Mouse (Mus musculus): ENCODE data around the gene Gtf2f1. TPM values are rescaled to one million over a fixed set of nuclear protein-coding genes. Genes with fewer than 3 reads are reported as not detected.

Gene Gtf2f1
- total and polyA plus RNA-seq, 2 experiments from 2014 or later = 22.9 to 30.4 TPM

DNA sequence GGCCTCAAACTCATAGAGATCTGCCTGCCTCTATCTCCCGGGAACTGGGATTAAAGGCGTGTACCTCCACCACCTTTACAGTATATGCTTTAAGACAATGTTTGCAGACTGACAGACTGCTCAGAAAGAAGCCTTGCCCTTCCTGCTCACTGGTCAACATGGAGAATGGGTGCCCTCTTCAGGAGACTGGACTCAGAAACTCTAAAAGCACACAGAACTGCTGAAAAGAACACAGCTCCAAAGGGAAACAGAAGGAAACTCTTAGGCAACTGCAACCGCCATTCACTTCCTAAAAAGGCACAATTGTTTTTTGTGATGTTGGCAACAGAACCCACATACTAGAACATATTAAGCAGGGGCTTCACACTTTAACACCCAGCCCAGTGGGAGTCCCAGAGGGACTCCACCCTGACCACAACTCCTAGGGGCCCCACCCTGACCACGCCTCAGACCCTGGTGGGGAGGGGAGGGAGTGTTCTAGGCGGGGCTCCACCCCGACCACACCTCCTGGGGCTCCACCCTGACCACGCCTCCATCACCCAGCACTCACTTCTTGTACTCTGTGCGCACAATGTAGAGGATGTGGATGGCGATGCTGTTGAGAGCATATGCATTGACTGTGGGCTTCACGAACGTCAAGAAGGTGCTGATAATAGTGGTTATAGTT is 53.2 kb downstream of the Gtf2f1 start:
- ATAC-seq (ENCODE audit: insufficient read depth, low read depth) (0 out of 2 replicates have a peak, but pooled peaks have one; percentile 30), DNase-seq (ENCODE audit: low spot score) (peak; percentile 6)
- H3K27me3 ChIP-seq (ENCODE audit: control insufficient read depth, insufficient read depth, low read length) = no peaks in the 10 kb centered on the region
- H3K27ac ChIP-seq (ENCODE audit: low read depth) = no peak overlapping the region
- TF ChIP-seq EP300 (IDR thresholded peaks at IDR 0.05; ENCODE audit: low read depth) (no peak), CTCF (IDR thresholded peaks at IDR 0.05; ENCODE audit: low read depth) (peak; percentile 13; the same call in 1 of the 2 replicates)
- H3K4me2 ChIP-seq (ENCODE audit: low read depth, low read length) = no peak overlapping the region
- no peaks in the 10 kb centered on the region for H3K9me3 ChIP-seq (replicated peaks; ENCODE audit: control insufficient read depth, low read length)
- H3K36me3 ChIP-seq (replicated peaks; ENCODE audit: control insufficient read depth, insufficient read depth, low read length) = no peaks in the 10 kb centered on the region
- 8% methylated on average over 11 of the region's 11 CpGs for WGBS
- H3K9ac ChIP-seq (replicated peaks; ENCODE audit: low read depth, low read length) = no peak overlapping the region
- no peak overlapping the region for H3K4me3 ChIP-seq (ENCODE audit: low read depth, low read length)
- no peaks in the 10 kb centered on the region for H3K4me1 ChIP-seq (ENCODE audit: control insufficient read depth, insufficient read depth)

DNA sequence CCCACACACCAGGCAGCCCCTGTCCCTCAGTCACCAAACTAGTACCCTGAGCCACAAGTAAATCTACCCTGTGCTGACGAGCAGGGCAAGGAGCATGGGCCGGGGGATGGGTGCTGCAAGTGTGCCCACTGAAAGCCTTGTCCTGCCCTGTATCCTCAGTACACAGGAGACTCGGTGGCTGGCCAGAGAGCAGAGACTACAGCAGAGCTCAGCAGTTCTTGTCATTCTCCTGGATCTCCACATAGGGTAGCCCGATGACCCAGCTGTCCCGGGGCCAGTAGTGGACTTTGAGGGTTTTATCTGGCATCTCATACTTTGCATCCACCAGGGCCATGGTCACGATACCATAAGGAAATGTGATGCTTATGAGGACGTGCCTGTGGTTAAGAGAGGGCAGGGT is 56.2 kb downstream of the Gtf2f1 start:
- Histone ChIP-seq H3K27ac (ENCODE audit: low read depth) (no peak overlapping the region), H3K9me3 (replicated peaks; ENCODE audit: control insufficient read depth, low read length) (no peaks in the 10 kb centered on the region), H3K27me3 (ENCODE audit: control insufficient read depth, insufficient read depth, low read length) (no peaks in the 10 kb centered on the region), H3K4me1 (ENCODE audit: control insufficient read depth, insufficient read depth) (no peaks in the 10 kb centered on the region), H3K9ac (replicated peaks; ENCODE audit: low read depth, low read length) (no peak overlapping the region), H3K4me3 (ENCODE audit: low read depth, low read length) (no peak overlapping the region), H3K36me3 (replicated peaks; ENCODE audit: control insufficient read depth, insufficient read depth, low read length) (no peaks in the 10 kb centered on the region), H3K4me2 (ENCODE audit: low read depth, low read length) (no peak overlapping the region)
- TF ChIP-seq EP300 (IDR thresholded peaks at IDR 0.05; ENCODE audit: low read depth) = no peak
- no peak for TF ChIP-seq CTCF (IDR thresholded peaks at IDR 0.05; ENCODE audit: low read depth)
- DNase-seq (ENCODE audit: low spot score) (no peak), ATAC-seq (ENCODE audit: insufficient read depth, low read depth) (no peak)
- WGBS = 71% methylated on average over 7 of the region's 7 CpGs

Other genes starting within 250 kb of the Gtf2f1 start
- gene Dus3l, start 246.5 kb downstream of the Gtf2f1 start, total RNA-seq (2014; rRNA removed; ENCODE audit: low replicate concordance) = 25.8 and 28.9 TPM in 2 replicates
- 21.1 and 23.0 TPM in 2 replicates for gene Dus3l, start 246.5 kb downstream of the Gtf2f1 start, polyA plus RNA-seq (2015; fragmentation: Nextera tagmentation; extraction: Ambion mirVana)
- gene Prr22, start 241.0 kb downstream of the Gtf2f1 start, total RNA-seq (2014; rRNA removed; ENCODE audit: low replicate concordance) = 0.62 TPM in 1 of 2 replicates, not detected in the other
- gene Prr22, start 241.0 kb downstream of the Gtf2f1 start, polyA plus RNA-seq (2015; fragmentation: Nextera tagmentation; extraction: Ambion mirVana) = 0.49 and 0.67 TPM in 2 replicates
- gene Rfx2, start 180.3 kb downstream of the Gtf2f1 start, total RNA-seq (2014; rRNA removed; ENCODE audit: low replicate concordance) = 7.0 and 17.9 TPM in 2 replicates
- gene Rfx2, start 180.3 kb downstream of the Gtf2f1 start, polyA plus RNA-seq (2015; fragmentation: Nextera tagmentation; extraction: Ambion mirVana) = 2.6 and 3.5 TPM in 2 replicates
- not detected in 2 replicates for gene Acsbg2, start 136.8 kb downstream of the Gtf2f1 start, total RNA-seq (2014; rRNA removed; ENCODE audit: low replicate concordance)
- gene Acsbg2, start 136.8 kb downstream of the Gtf2f1 start, polyA plus RNA-seq (2015; fragmentation: Nextera tagmentation; extraction: Ambion mirVana) = 0.04 TPM in 1 of 2 replicates, not detected in the other
- not detected in 2 replicates for gene 1700061G19Rik, start 135.8 kb downstream of the Gtf2f1 start, total RNA-seq (2014; rRNA removed; ENCODE audit: low replicate concordance)
- gene 1700061G19Rik, start 135.8 kb downstream of the Gtf2f1 start, polyA plus RNA-seq (2015; fragmentation: Nextera tagmentation; extraction: Ambion mirVana) = 0.36 TPM in 2 replicates
- 29.8 and 48.5 TPM in 2 replicates for gene Mllt1, start 75.9 kb downstream of the Gtf2f1 start, total RNA-seq (2014; rRNA removed; ENCODE audit: low replicate concordance)
- gene Mllt1, start 75.9 kb downstream of the Gtf2f1 start, polyA plus RNA-seq (2015; fragmentation: Nextera tagmentation; extraction: Ambion mirVana) = 14.4 and 15.3 TPM in 2 replicates
- not detected in 2 replicates for gene Acer1, start 29.2 kb downstream of the Gtf2f1 start, total RNA-seq (2014; rRNA removed; ENCODE audit: low replicate concordance)
- 0.05 TPM in 1 of 2 replicates, not detected in the other for gene Acer1, start 29.2 kb downstream of the Gtf2f1 start, polyA plus RNA-seq (2015; fragmentation: Nextera tagmentation; extraction: Ambion mirVana)
- gene Clpp, start 21.0 kb downstream of the Gtf2f1 start, total RNA-seq (2014; rRNA removed; ENCODE audit: low replicate concordance) = 116 and 186 TPM in 2 replicates
- 119 and 124 TPM in 2 replicates for gene Clpp, start 21.0 kb downstream of the Gtf2f1 start, polyA plus RNA-seq (2015; fragmentation: Nextera tagmentation; extraction: Ambion mirVana)
- 85.1 and 96.2 TPM in 2 replicates for gene Alkbh7, start 13.9 kb downstream of the Gtf2f1 start, total RNA-seq (2014; rRNA removed; ENCODE audit: low replicate concordance)
- 83.8 and 89.1 TPM in 2 replicates for gene Alkbh7, start 13.9 kb downstream of the Gtf2f1 start, polyA plus RNA-seq (2015; fragmentation: Nextera tagmentation; extraction: Ambion mirVana)
- gene Pspn, start 11.3 kb downstream of the Gtf2f1 start, total RNA-seq (2014; rRNA removed; ENCODE audit: low replicate concordance) = not detected in 2 replicates
- 0.27 TPM in 2 replicates for gene Pspn, start 11.3 kb downstream of the Gtf2f1 start, polyA plus RNA-seq (2015; fragmentation: Nextera tagmentation; extraction: Ambion mirVana)
- gene Gm17949, start 181 bp upstream of the Gtf2f1 start, total RNA-seq (2014; rRNA removed; ENCODE audit: low replicate concordance) = not detected in 2 replicates
- gene Gm17949, start 181 bp upstream of the Gtf2f1 start, polyA plus RNA-seq (2015; fragmentation: Nextera tagmentation; extraction: Ambion mirVana) = 0.19 and 0.45 TPM in 2 replicates
- gene Khsrp, start 20.2 kb upstream of the Gtf2f1 start, total RNA-seq (2014; rRNA removed; ENCODE audit: low replicate concordance) = 40.7 and 55.0 TPM in 2 replicates
- 16.0 and 18.2 TPM in 2 replicates for gene Khsrp, start 20.2 kb upstream of the Gtf2f1 start, polyA plus RNA-seq (2015; fragmentation: Nextera tagmentation; extraction: Ambion mirVana)
- gene Slc25a41, start 30.4 kb upstream of the Gtf2f1 start, total RNA-seq (2014; rRNA removed; ENCODE audit: low replicate concordance) = not detected in 2 replicates
- not detected in 2 replicates for gene Slc25a41, start 30.4 kb upstream of the Gtf2f1 start, polyA plus RNA-seq (2015; fragmentation: Nextera tagmentation; extraction: Ambion mirVana)
- gene Crb3, start 47.8 kb upstream of the Gtf2f1 start, total RNA-seq (2014; rRNA removed; ENCODE audit: low replicate concordance) = 1.7 TPM in 1 of 2 replicates, not detected in the other
- gene Crb3, start 47.8 kb upstream of the Gtf2f1 start, polyA plus RNA-seq (2015; fragmentation: Nextera tagmentation; extraction: Ambion mirVana) = 0.66 and 0.77 TPM in 2 replicates
- 43.9 and 47.5 TPM in 2 replicates for gene Slc25a23, start 48.6 kb upstream of the Gtf2f1 start, total RNA-seq (2014; rRNA removed; ENCODE audit: low replicate concordance)
- gene Slc25a23, start 48.6 kb upstream of the Gtf2f1 start, polyA plus RNA-seq (2015; fragmentation: Nextera tagmentation; extraction: Ambion mirVana) = 12.3 and 13.3 TPM in 2 replicates
- 0.43 and 2.1 TPM in 2 replicates for gene Dennd1c, start 67.2 kb upstream of the Gtf2f1 start, total RNA-seq (2014; rRNA removed; ENCODE audit: low replicate concordance)
- gene Dennd1c, start 67.2 kb upstream of the Gtf2f1 start, polyA plus RNA-seq (2015; fragmentation: Nextera tagmentation; extraction: Ambion mirVana) = 0.70 and 0.96 TPM in 2 replicates
- gene Tubb4a, start 76.5 kb upstream of the Gtf2f1 start, total RNA-seq (2014; rRNA removed; ENCODE audit: low replicate concordance) = 1.3 TPM in 1 of 2 replicates, not detected in the other
- gene Tubb4a, start 76.5 kb upstream of the Gtf2f1 start, polyA plus RNA-seq (2015; fragmentation: Nextera tagmentation; extraction: Ambion mirVana) = 2.8 and 3.3 TPM in 2 replicates
- gene Tnfsf9, start 94.0 kb upstream of the Gtf2f1 start, total RNA-seq (2014; rRNA removed; ENCODE audit: low replicate concordance) = 0.27 and 0.84 TPM in 2 replicates
- 0.93 and 1.1 TPM in 2 replicates for gene Tnfsf9, start 94.0 kb upstream of the Gtf2f1 start, polyA plus RNA-seq (2015; fragmentation: Nextera tagmentation; extraction: Ambion mirVana)
- not detected in 2 replicates for gene Cd70, start 138.5 kb upstream of the Gtf2f1 start, total RNA-seq (2014; rRNA removed; ENCODE audit: low replicate concordance)
- gene Cd70, start 138.5 kb upstream of the Gtf2f1 start, polyA plus RNA-seq (2015; fragmentation: Nextera tagmentation; extraction: Ambion mirVana) = not detected in 2 replicates
- gene Tnfsf14, start 182.9 kb upstream of the Gtf2f1 start, total RNA-seq (2014; rRNA removed; ENCODE audit: low replicate concordance) = not detected in 2 replicates
- gene Tnfsf14, start 182.9 kb upstream of the Gtf2f1 start, polyA plus RNA-seq (2015; fragmentation: Nextera tagmentation; extraction: Ambion mirVana) = not detected in 2 replicates
- gene C3, start 216.8 kb upstream of the Gtf2f1 start, total RNA-seq (2014; rRNA removed; ENCODE audit: low replicate concordance) = 32.5 and 41.7 TPM in 2 replicates
- gene C3, start 216.8 kb upstream of the Gtf2f1 start, polyA plus RNA-seq (2015; fragmentation: Nextera tagmentation; extraction: Ambion mirVana) = 23.4 and 25.6 TPM in 2 replicates
- 30.1 and 41.2 TPM in 2 replicates for gene Gpr108, start 237.2 kb upstream of the Gtf2f1 start, total RNA-seq (2014; rRNA removed; ENCODE audit: low replicate concordance)
- 23.3 and 24.5 TPM in 2 replicates for gene Gpr108, start 237.2 kb upstream of the Gtf2f1 start, polyA plus RNA-seq (2015; fragmentation: Nextera tagmentation; extraction: Ambion mirVana)
- 26.6 and 28.7 TPM in 2 replicates for gene Trip10, start 238.2 kb upstream of the Gtf2f1 start, total RNA-seq (2014; rRNA removed; ENCODE audit: low replicate concordance)
- gene Trip10, start 238.2 kb upstream of the Gtf2f1 start, polyA plus RNA-seq (2015; fragmentation: Nextera tagmentation; extraction: Ambion mirVana) = 32.3 and 32.4 TPM in 2 replicates

Measured in heart, postnatal 0 days (tissue).